Mouse (Mus musculus): ENCODE measurements around the gene Lrrk1.

The Lrrk1 gene

DNA sequence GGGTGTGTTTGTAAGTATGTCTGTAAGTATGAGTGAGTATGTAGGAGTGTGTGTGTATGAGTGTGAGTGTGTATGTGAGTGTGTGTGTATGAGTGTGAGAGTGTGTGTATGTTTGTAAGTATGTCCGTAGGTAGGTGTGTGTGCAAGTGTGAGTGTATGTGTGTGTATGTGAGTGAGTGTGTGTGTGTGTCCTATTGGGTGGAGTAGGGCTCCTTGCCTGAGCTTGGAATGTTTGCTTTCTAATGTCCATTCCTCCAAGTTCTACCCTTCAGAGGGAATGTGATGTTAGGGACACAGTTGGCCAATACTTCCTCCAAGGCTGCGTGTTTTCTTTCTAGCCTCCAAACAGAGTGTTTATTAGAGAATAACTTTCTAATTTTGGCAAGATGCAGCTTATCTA lies 51.2 kb downstream of the Lrrk1 start:
- DNase-seq (ENCODE audit: low spot score) = no peak

DNA sequence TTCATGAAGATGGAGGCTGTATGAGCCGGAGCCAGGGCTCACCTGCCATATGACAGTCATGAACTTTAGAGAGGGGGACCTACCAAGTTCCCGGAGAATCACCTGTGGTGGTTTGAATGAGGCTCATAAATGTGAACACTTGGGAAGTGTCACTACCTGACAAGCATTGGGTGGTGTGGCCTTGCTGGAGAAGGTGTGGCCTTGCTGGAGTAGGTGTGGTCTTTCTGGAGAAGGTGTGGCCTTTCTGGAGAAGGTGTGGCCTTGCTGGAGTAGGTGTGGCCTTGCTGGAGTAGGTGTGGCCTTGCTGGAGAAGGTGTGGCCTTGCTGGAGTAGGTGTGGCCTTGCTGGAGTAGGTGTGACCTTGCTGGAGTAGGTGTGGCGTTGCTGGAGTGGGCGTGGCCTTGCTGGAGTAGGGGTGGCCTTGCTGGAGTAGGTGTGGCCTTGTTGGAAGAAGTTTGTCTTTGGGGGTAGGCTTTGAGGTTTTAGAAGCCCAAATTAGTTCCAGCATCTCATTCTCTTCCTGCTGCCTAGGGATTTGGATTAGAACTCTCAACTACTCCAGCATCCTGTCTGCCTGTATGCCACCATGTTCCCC lies 54.1 kb downstream of the Lrrk1 start:
- DNase-seq (ENCODE audit: low spot score) = no peak

DNA sequence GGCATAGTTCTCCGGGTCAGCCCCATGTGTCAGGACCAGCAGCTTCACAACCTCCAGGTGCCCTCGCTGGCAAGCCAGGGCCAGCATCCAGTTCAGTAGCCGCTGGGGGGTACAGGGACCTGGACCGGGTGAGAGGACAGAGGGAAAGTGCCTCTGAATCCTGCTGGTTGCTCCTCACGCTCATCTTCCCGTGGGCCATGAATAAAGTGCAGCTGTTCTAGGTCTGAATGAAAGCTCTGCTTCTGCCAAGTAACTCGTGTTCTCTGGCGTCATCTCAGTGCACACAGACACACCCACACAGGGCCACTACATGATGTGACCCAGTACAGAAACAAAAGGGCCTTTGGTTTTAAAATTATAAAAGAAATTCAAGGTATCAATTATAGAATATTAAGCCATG lies 55.8 kb downstream of the Lrrk1 start:
- no peak for DNase-seq (ENCODE audit: low spot score)

DNA sequence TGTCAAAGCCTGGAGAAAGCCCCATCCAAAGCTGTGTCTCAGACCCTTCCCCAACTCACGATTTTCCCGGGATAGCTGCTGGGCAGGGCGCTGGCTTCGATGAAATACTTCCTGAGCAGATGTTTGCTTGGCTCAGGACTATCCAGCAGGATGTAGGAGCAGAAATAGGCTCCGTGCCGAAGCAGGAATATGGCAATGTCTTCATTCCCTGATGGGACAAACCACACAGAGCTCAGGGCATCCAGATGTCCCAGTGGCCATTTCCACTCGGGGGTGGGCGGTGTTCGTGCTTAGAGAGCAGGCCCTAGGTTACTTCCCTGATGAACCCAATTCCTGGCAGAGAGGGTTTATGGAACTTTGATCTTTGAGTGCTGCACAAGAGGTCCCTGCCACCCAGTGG lies 57.5 kb downstream of the Lrrk1 start:
- no peak for DNase-seq (ENCODE audit: low spot score)

DNA sequence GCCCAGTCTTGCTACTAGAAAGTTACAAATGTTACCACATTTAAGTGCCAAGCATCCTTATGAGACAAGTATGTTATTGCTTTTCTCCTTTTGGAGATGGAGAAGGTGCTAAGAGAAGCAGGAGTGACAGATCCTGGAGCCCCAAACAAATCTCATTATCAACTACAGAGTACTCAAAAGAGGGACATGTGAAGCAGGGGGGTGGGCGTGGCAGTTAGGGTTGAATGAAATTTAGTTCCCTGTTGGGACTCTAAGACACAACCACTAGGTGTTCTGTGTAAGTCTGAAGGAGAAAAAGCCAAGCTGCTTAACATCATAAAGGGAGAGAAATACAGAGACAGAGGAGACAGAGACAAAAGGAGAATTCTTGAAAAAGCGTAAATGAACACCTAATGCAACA lies 60.6 kb downstream of the Lrrk1 start:
- no peak for DNase-seq (ENCODE audit: low spot score)

DNA sequence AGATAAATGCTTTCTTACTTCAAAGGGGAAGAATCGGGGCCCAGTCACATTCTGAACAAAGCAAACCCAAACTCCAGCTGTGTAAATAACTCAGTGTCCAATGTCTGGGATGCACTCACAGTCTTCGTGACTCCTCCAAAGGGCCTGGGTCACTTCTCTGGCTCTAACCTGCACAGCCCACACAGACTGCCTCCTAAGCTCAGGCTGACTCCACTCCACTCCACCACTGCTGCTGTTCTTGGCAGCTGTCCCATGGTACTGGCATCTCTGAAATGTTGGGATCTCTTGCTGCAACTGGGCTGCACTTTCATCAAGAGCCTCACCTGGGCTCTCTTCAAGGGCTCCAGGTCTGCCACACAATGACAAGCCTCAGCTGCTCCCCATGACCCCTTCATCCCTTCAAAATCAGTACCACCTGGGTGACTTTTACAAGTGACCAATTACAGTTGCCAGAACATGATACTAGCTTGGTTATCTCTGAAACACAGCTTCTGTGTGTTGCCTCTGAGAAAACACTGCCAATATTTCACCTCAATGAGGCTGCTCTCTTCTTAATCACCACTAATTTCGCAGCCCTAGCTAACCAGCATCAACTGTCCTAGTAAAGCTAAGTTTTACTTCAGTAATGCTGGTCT lies 62.6 kb downstream of the Lrrk1 start:
- no peak for DNase-seq (ENCODE audit: low spot score)

DNA sequence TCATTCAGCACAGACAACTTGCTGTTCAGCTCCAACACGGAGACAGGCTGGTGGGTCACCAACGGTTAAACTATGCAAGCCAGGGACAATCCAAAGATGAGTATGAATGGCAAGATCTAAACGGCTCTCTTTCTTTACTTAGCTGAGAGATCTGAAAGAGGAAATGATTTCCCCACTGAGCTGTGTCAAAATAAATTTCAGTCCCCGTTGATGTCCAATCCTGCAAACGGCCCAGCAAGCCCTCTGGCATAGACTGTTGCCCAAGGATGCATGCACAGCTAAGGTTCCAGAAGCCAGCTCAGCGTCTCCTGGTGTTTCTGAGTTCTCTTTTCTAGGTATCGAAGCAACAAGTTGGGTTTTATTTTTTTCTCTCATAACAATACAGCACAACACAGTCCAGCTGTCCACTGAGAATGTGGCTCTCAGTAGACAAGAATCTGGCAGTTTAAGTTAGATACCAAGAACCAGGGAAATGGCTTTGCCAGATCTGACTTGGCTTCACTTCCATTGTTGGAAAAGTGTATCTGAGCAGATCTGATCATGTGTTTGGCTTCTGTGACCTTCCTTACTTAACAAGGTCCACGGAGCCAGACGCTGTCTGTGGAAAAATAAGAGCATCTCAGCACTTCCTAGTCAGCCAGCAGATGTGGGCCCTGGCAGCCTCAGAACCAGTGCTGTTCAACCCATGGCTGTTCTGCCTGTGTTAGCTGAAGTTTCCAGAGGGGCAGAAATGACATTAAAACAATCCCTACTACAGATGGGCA lies 64.7 kb downstream of the Lrrk1 start:
- DNase-seq (ENCODE audit: low spot score) = no peak

DNA sequence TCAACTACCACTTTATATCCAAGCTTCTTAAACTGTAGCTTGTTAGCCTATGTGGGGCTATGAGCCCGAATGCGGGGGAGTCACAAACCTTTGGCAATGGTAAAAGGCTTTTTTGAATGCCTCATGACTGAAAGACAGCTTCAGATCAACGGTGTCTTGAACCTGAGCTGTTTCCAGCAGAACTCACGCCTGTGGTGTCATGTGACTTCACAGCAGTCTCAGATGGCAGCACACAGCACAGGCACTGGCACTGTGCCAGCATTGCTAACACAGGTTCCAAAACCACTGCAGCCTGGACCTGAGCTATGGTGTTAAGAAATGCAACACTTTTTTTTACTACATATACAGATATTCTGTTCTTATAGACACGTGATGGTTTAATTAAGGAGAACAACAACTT lies 67.2 kb downstream of the Lrrk1 start:
- DNase-seq (ENCODE audit: low spot score) = peak; percentile 31

DNA sequence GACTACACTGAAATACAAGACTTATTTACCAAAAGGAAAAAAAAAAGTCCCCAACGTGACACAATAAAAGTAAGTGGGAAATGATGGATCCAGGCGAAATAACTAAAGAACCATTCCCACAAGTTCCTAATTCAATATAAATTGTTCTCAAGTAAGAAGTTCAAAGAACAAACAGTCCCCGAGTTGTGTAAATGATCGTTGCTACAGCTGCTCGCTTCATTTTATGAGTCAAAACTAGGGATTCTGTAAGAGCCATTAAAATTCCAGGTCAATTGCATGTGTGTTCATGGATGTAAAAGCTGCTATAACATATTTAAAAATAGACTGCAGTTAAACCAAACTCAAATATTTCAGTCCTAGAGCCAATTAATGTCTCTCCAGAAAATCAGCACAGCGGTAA lies 70.0 kb downstream of the Lrrk1 start:
- DNase-seq (ENCODE audit: low spot score) = no peak

DNA sequence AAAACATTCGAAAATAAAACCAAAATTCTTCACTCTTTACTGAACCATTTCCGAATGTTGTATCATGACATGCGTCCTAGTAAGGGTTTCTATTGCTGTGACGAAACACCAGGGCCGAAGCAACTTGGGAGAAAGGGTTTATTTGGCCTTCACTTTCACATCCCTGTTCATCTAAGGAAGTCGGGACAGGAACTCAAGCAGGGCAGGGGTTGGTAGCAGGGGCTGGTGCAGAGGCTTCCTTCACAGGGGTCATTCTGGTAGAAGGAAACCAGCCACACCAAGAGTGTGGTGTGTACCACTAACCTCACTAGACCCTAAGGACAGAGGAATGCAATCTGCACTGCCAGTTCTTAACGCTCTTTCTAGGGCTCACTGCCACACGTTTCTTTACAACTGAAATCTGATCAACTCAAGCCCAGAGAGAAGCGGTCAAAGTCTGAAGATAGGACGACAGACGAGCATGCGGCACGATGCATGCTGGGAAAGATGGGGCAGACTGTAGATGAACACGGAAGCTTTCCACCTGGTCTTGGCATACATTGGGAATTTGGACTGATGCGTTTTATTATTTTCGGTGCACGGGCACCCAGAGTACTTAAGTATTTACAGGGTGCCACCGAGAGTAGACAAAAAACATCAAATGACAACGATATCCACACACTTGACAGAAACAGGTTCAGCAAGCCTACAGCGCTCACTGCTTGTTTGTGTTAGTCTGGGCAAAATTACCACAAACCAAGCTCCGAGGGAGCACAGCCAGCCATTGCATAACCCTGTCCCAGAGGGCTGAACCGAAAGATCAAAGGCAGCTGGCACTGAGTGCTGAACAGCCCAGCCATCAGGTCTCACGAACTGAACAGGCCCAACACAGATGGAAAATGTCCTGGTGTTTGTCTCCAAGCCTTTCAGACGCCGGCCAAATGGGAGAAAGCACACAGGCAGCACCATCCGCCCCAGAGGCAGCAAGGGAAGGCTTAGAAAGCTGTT lies 77.2 kb downstream of the Lrrk1 start:
- DNase-seq (ENCODE audit: low spot score) = peak; percentile 53

DNA sequence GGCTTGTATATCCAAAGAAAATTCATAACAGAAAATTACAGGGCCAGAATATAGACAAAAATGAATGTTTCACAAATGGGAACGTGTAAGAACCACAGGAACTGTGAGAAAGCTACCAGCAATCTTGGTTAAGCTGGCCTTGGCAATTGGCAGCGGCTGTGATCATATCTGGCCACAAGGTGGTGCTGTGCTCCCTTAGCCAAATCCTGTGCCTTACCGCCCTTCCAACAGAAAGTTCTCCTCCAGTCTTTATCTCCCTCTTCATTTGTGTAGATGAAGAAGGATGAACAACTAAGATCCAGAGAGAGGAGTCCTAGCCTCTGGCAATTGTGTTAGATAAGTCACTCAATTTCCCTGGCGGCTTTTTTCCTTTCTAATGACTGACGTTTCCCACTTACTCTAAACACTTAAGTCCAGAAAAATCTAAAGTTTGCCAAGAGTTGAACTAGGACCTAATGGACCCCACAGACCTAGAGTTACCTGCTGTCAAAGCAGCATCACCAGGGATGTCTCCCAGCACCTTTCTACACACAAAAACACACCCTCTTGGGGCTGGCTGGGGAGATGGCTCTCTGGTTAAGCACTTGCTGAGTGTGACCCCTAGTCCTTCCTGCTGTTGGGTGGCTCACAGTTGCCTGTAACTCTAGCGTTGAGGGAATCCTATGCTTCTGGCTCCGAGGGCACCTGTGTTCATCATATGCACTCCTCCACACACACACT lies 78.0 kb downstream of the Lrrk1 start:
- DNase-seq (ENCODE audit: low spot score) = peak; percentile 59

DNA sequence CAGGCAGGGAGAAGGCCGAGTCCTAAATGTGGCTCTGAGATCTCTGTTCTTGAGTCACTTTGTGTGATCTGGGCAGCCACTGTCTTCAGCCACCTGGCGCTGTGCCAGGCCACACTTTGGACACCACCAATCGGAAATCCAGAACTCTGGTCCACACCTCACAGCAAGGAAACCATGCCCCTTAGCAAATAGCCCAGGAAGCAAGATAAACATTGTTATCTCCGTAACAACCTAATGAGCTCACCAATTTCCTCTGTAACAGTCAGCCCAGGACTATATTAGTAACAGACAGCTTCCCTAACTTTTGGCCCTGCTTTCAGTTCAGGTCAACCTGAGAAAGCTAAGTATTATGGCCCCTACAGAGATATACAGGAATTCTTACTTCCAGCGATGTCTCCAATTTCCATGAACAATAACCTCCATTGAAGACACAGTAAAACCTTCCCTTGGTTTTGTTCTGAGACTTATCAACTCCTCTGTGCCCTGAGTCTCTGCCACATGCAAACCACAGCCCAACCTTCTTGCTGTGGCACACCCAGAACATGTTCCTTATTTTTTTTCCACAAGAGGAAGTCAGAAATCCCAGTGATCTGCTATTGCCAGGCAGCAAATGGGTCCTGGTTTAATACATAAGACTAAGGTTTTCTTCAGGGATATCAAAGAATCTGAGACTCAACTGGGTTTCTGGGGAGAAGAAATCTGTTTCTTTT lies 78.8 kb downstream of the Lrrk1 start:
- DNase-seq (ENCODE audit: low spot score) = no peak

DNA sequence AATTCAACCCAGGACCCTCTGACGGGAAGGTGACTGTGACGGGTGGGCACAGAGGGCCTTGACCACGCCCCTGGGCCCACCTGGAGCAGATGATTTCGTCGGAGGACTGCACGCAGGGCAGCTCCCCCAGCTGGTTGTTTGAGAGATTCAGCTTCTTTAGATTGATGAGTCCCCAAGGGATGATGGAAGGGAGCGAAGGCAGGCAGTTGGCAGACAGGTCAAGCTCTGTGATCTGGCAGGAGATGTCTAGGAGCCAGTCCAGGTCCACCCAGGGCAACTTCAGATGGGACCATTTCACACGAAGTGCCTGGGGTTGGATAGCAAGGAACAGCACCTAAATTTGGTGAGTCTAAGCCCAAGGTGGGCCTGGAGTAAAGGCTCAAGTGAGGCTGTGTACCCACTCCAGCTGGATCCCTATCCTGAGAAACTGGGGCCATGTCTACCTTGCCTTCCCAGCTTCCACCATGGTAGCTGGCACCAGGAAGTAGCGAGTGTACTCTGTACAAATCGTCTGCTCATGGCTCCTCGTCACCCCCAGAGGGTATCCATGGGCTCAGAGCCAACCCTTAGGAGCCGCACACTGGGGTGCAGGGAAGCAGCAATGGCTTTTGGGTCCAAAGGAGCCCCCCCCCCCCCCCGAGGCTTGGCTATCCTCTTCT lies 79.4 kb downstream of the Lrrk1 start:
- DNase-seq (ENCODE audit: low spot score) = no peak

DNA sequence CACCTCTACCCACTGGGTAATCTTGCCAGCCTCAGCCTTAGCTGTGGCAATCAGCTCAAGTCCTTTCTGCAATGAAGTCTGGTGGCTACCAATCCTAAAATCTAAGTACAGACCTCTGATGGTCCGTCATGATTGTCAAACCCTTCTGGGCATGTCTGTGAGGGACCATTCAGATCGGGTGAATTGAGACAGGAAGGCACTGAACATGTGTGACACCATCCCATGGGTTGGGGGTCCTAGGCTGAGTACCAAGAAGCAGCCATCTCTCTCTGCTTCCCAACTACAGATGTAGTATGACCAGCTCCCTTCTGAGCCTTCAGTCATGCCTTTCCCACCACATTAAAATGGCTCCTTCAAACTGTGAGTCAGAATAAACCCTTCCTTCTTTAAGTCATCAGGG lies 80.4 kb downstream of the Lrrk1 start:
- DNase-seq (ENCODE audit: low spot score) = no peak

DNA sequence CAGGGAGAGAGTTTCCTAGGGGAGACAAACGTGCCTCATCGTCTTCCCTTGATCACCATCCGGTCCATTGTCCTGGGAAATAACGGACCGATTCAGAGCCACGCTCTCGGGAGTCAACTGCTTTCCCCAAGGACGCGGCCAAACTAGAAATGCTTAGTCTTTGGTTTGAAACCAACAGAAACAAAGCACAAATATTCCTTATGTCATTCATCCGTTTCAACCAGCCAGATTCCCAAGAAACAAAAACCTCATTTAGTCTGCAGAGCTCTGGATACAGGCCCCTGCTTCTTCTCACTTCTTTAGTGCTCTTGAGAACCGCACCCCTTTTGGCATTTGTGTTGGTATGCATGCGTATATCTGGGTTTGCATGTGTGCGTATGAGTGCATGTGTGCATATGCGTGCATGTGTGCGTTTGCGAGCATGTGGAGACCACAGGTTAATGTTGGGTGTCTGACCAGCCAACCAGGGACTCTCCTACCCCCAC lies 82.4 kb downstream of the Lrrk1 start:
- DNase-seq (ENCODE audit: low spot score) = no peak

DNA sequence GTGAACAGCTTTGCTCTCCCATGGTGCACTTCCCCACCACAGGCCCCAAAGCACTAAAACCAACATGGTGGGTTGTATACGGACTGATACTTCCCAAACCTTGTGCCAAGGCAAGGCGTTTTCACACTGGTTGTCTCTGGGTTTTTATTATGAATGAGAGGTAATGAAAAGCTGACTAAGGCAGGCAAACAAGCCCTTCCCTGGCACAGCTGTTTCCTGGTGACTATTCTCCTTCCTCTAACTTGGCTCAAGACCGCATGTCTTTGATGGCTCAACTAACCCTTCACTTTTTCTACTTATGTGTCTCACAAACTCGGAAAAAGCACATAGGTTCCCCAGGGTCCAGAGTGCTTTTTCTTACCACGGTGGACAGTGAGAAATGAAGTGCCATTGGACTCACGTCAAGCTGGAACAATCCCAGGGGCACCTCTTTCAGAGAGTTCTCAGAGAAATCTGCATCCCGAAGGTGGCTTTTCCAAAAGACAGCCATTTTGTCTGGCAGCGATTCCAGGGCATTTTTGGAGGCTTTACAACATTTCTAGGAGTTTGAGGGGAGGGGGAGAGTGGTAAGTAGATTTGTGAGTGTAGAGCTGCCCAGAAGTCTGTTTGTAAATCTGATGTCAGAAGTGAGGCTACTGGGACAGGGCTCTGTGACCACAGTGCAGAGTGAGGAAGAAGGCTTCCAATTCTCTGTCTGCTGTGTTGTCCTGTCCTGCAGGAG lies 83.0 kb downstream of the Lrrk1 start:
- no peak for DNase-seq (ENCODE audit: low spot score)

DNA sequence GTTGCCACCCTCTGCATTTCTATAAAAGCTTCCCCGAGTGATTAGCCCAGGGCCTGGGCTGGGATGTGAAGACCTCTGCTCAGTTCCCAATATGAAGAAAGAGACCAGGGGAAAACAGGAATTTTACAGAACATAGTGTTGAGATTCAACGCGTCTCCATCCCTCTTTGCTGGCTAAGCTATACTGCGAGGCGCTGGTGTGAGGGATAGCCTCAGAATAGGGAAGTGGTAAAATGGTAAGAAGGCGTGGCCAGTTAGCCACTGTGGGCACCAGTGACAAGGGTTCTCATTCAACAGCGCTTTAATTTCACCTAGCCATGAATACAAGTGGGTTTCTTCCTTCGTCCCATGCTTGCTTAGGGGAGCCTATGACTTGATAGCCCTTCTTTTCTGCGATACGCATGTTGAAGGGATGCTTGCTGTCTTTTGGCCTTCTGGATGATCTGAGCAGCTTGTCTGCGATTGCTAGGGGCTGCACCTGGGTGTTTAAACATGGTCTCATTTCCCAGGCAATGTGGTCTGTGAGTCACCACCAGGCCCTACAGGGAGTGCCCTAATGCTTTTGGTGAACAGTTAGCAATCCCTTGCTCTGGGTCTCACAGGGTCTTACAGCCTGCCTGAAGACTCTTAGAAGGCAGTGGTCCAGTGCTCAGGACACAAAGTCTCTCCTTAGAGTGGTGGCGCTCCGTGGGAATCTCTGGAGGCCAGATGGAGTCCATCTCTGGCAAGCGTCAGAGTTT lies 84.1 kb downstream of the Lrrk1 start:
- no peak for DNase-seq (ENCODE audit: low spot score)

DNA sequence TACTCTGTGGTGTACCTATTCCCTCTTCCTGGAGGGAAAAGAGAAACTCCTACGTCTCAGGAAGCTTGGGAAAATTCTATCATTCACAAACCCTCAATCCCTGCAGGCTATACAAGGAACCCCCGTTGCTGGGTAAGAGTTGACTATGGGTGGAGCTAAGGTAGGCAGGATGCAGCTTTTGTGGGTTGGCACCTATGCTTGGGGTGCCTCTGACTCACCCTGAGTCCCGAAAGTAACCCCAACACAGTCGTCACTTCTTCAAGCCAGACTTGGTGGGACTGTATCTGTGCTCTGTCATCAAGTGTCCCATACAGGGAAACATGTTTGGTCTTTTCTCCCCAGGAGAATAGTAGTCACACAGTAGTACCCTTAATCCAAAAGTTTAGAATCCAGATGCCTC lies 86.7 kb downstream of the Lrrk1 start:
- no peak for DNase-seq (ENCODE audit: low spot score)

DNA sequence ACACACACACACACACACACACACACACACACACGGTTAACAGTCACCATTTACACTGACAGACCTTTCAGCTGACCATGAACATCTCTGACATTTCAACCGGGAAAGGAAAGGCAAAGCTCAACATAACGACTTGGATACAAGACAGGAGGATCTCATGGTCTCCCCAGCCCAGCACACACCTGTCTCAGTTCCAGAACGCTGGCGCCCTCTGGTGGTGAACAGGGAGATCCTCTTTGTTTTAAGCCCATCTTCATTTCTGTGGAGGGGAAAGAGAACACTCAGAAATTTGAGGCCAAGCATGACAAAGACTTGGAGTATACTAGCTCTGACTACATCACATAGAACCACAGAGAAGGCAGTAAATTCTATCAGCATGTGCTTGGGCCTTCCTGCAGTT lies 87.5 kb downstream of the Lrrk1 start:
- peak; percentile 81 for DNase-seq (ENCODE audit: low spot score)
